Mouse (Mus musculus): ENCODE data around the gene Ankle2. TPM values are rescaled to one million over a fixed set of nuclear protein-coding genes. Genes with fewer than 3 reads are reported as not detected.
A peak's percentile ranks its signal among the peaks of the same experiment; 100 is the strongest.

Gene Ankle2
- total RNA-seq (2017) = 75.8 and 96.5 TPM in 2 replicates

GRCm38 (mm10) chr5:110230780-110231461 lies at the start of gene Ankle2:
Ankle2 (plus strand) TSS chr5:110231004.
- ATAC-seq (ENCODE audit: extremely low read depth, insufficient number of reproducible peaks, low FRiP score, poor library complexity, severe bottlenecking) = peak; percentile 93

- ATAC-seq (ENCODE audit: extremely low read depth, insufficient number of reproducible peaks, low FRiP score, poor library complexity, severe bottlenecking) = no peak
Observed at GRCm38 (mm10) chr5:110181716-110182115, 49.1 kb upstream of the Ankle2 start.

GRCm38 (mm10) chr5:110203164-110203895 lies 27.5 kb upstream of the Ankle2 start:
- ATAC-seq (ENCODE audit: extremely low read depth, insufficient number of reproducible peaks, low FRiP score, poor library complexity, severe bottlenecking) = no peak

GRCm38 (mm10) chr5:110204777-110205176 lies 26.0 kb upstream of the Ankle2 start:
- no peak for ATAC-seq (ENCODE audit: extremely low read depth, insufficient number of reproducible peaks, low FRiP score, poor library complexity, severe bottlenecking)

- ATAC-seq (ENCODE audit: extremely low read depth, insufficient number of reproducible peaks, low FRiP score, poor library complexity, severe bottlenecking) = peak; percentile 69; the same call in 1 of the 2 replicates
Observed at GRCm38 (mm10) chr5:110211312-110211711, 19.5 kb upstream of the Ankle2 start.

GRCm38 (mm10) chr5:110216780-110217179 lies 14.0 kb upstream of the Ankle2 start:
- no peak for ATAC-seq (ENCODE audit: extremely low read depth, insufficient number of reproducible peaks, low FRiP score, poor library complexity, severe bottlenecking)

GRCm38 (mm10) chr5:110220331-110220730 lies 10.5 kb upstream of the Ankle2 start:
- ATAC-seq (ENCODE audit: extremely low read depth, insufficient number of reproducible peaks, low FRiP score, poor library complexity, severe bottlenecking) = no peak

GRCm38 (mm10) chr5:110222757-110223156 lies 8.0 kb upstream of the Ankle2 start:
- no peak for ATAC-seq (ENCODE audit: extremely low read depth, insufficient number of reproducible peaks, low FRiP score, poor library complexity, severe bottlenecking)

- ATAC-seq (ENCODE audit: extremely low read depth, insufficient number of reproducible peaks, low FRiP score, poor library complexity, severe bottlenecking) = no peak
Observed at GRCm38 (mm10) chr5:110225056-110225455, 5.7 kb upstream of the Ankle2 start.

- no peak for ATAC-seq (ENCODE audit: extremely low read depth, insufficient number of reproducible peaks, low FRiP score, poor library complexity, severe bottlenecking)
Observed at GRCm38 (mm10) chr5:110227336-110227883, 3.4 kb upstream of the Ankle2 start.

- ATAC-seq (ENCODE audit: extremely low read depth, insufficient number of reproducible peaks, low FRiP score, poor library complexity, severe bottlenecking) = no peak
Observed at GRCm38 (mm10) chr5:110230401-110230779, 414 bp upstream of the Ankle2 start.

- ATAC-seq (ENCODE audit: extremely low read depth, insufficient number of reproducible peaks, low FRiP score, poor library complexity, severe bottlenecking) = no peak
Observed at GRCm38 (mm10) chr5:110231638-110232037, 834 bp downstream of the Ankle2 start.

GRCm38 (mm10) chr5:110232346-110232745 lies 1.5 kb downstream of the Ankle2 start:
- ATAC-seq (ENCODE audit: extremely low read depth, insufficient number of reproducible peaks, low FRiP score, poor library complexity, severe bottlenecking) = peak; percentile 44; the same call in 1 of the 2 replicates

- ATAC-seq (ENCODE audit: extremely low read depth, insufficient number of reproducible peaks, low FRiP score, poor library complexity, severe bottlenecking) = no peak
Observed at GRCm38 (mm10) chr5:110244091-110244490, 13.3 kb downstream of the Ankle2 start.

- no peak for ATAC-seq (ENCODE audit: extremely low read depth, insufficient number of reproducible peaks, low FRiP score, poor library complexity, severe bottlenecking)
Observed at GRCm38 (mm10) chr5:110266941-110267340, 36.1 kb downstream of the Ankle2 start.

GRCm38 (mm10) chr5:110269141-110270101 lies 38.6 kb downstream of the Ankle2 start, which contains the start of gene Pgam5:
Pgam5 (minus strand) TSS chr5:110269913.
- ATAC-seq (ENCODE audit: extremely low read depth, insufficient number of reproducible peaks, low FRiP score, poor library complexity, severe bottlenecking) = peak; percentile 91

GRCm38 (mm10) chr5:110270242-110270641 lies 39.4 kb downstream of the Ankle2 start:
- ATAC-seq (ENCODE audit: extremely low read depth, insufficient number of reproducible peaks, low FRiP score, poor library complexity, severe bottlenecking) = no peak

GRCm38 (mm10) chr5:110274147-110274546 lies 43.3 kb downstream of the Ankle2 start:
- no peak for ATAC-seq (ENCODE audit: extremely low read depth, insufficient number of reproducible peaks, low FRiP score, poor library complexity, severe bottlenecking)

GRCm38 (mm10) chr5:110274846-110275245 lies 44.0 kb downstream of the Ankle2 start:
- ATAC-seq (ENCODE audit: extremely low read depth, insufficient number of reproducible peaks, low FRiP score, poor library complexity, severe bottlenecking) = no peak

Data from neutrophil, adult 5-6 weeks (primary cell).